16 mouse cellular contexts compared by ENCODE assay signal in the genomic region with DNA sequence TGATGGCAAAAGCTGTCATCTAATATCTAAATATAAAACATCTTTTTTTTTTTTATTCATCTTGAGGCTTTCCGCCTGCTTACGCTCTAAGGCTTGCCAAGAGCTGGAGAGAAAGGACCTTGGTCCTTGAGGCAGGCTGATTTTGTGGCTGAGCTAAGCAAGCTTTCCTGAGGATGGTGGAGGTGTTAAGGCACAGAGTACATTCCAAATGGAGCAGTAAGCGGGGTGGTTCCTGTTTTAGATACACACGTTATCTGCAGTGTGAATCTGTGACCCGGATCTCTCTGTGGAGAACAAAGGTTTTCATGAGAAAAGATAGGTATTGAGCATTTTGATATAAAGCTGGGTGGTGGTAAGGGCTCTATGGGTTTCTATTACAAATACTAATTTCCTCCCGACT.
"Had no signal": no experiment of that assay in that cellular context is flagged by ENCODE, and none has a peak within 500 bp of the region (broad histone marks: within the 10 kb centered on the region; RNA-seq: fewer than 3 reads in every experiment).

No protein-coding gene starts in this region.

- H3K4me3 ChIP-seq: layer of hippocampus, adult 2 months; liver, embryonic 13.5 days; midbrain, embryonic 12.5 days; stomach, embryonic 15.5 days had no signal

- H3K27me3 ChIP-seq: liver, embryonic 13.5 days; midbrain, embryonic 12.5 days; stomach, embryonic 15.5 days had no signal

- ATAC-seq: intestine, postnatal 0 days had no signal

- H3K36me3 ChIP-seq: liver, embryonic 13.5 days; midbrain, embryonic 12.5 days; stomach, embryonic 15.5 days had no signal

- H3K4me2 ChIP-seq: liver, embryonic 13.5 days; midbrain, embryonic 12.5 days; stomach, embryonic 15.5 days had no signal

- H3K9me3 ChIP-seq: liver, embryonic 13.5 days; midbrain, embryonic 12.5 days; stomach, embryonic 15.5 days had no signal

- DNase-seq: kidney, adult 2 months; kidney, postnatal 25 days; layer of hippocampus, adult 9-11 months; liver, embryonic 13.5 days; lung, adult 2 months; lung, postnatal 14 days; lung, postnatal 4 days; right cerebral cortex, postnatal 25 days; spleen, adult 18-20 months; thymus, adult 18-20 months; thymus, postnatal 36 days had no signal

- H3K27ac ChIP-seq: kidney, postnatal 0 days; layer of hippocampus, adult 2 months; liver, embryonic 13.5 days; midbrain, embryonic 12.5 days; stomach, embryonic 15.5 days had no signal

- H3K4me1 ChIP-seq: liver, embryonic 13.5 days; stomach, embryonic 15.5 days had no signal

- H3K9ac ChIP-seq: liver, embryonic 13.5 days; midbrain, embryonic 12.5 days; stomach, embryonic 15.5 days had no signal
